Mouse (Mus musculus) heart, adult 2 months (tissue): Measurements from ENCODE around the gene Acsm4. TPM values are rescaled to one million over a fixed set of nuclear protein-coding genes. Genes with fewer than 3 reads are reported as not detected.
"Not testable (repeated sequence)": the region's sequence is repeated elsewhere in the genome, so short reads cannot be mapped to it uniquely, and the experiment has no call there.

Experiments
- DNase-seq, 2 experiments: peaks; one replicate each; pipeline ENCODE4 v3.0.0; 2021
- H3K27ac ChIP-seq: fragments of 200-600 bp; 2 replicates; pipeline ENCODE4 v1.8.1; 2022
- H3K27me3 ChIP-seq: fragments of 200-500 bp; 2 replicates; pipeline ENCODE4 v1.6.1; 2012; ENCODE audit warnings: mild to moderate bottlenecking, low read length, inconsistent platforms, mixed read lengths; ENCODE audit not compliant: control insufficient read depth, insufficient read depth
- H3K36me3 ChIP-seq: fragments of 200-500 bp; 2 replicates; pipeline ENCODE4 v1.6.1; 2012; ENCODE audit warnings: low read length, inconsistent platforms; ENCODE audit not compliant: control insufficient read depth, insufficient read depth
- H3K4me1 ChIP-seq: fragments of 200-500 bp; 2 replicates; pipeline ENCODE4 v1.6.1; 2011; ENCODE audit warnings: low read length; ENCODE audit not compliant: control insufficient read depth, insufficient read depth
- H3K4me3 ChIP-seq: fragments of 200-600 bp; 2 replicates; pipeline ENCODE4 v1.8.1; 2022
- H3K79me2 ChIP-seq: fragments of 200-500 bp; replicated peaks from 2 replicates; pipeline ENCODE4 v1.6.1; 2012; ENCODE audit warnings: mild to moderate bottlenecking, inconsistent platforms, low read length, moderate library complexity, mixed read lengths; ENCODE audit not compliant: control insufficient read depth, insufficient read depth
- H3K9ac ChIP-seq: fragments of 200-500 bp; 2 replicates; pipeline ENCODE4 v1.6.1; 2012; ENCODE audit warnings: low read depth, mild to moderate bottlenecking, control low read depth, inconsistent platforms, low read length, mixed read lengths
- CTCF ChIP-seq: fragments of 200-600 bp; IDR thresholded peaks from 2 replicates; pipeline ENCODE4 v1.8.1; 2022; ENCODE audit warnings: antibody characterized with exemption, mild to moderate bottlenecking, moderate library complexity
- EP300 ChIP-seq: fragments of 200-500 bp; IDR thresholded peaks from 2 replicates; pipeline ENCODE4 v1.6.1; 2011; ENCODE audit warnings: low read depth, low read length, control low read depth; ENCODE audit not compliant: insufficient read depth
- POLR2A ChIP-seq: fragments of 200-500 bp; IDR thresholded peaks from 2 replicates; pipeline ENCODE4 v1.6.1; 2011; ENCODE audit warnings: mild to moderate bottlenecking, low read depth, low read length, control low read depth; ENCODE audit not compliant: insufficient read depth
- WGBS: fragments of 180-500 bp; shearing (Covaris S2); methylation state at CpG from one replicate; pipeline ENCODE4 v1.1.7; 2018; 5-methylcytosine and 5-hydroxymethylcytosine counted together
- intact Hi-C: fragments of 180-260 bp; cut with DNase I; formaldehyde crosslinking; loops from one replicate; pipeline ENCODE4 v1.15.1; 2025
- polyA plus RNA-seq: library from polyadenylated mRNA; depleted of rRNA; stranded (reverse); fragments of >200 nt; gene quantifications from 2 replicates; pipeline ENCODE4 v1.2.3, GENCODE M21; 2012
- total RNA-seq, 2 experiments: library from RNA; stranded (reverse); gene quantifications; 2 replicates each; pipeline ENCODE4 v1.2.3; 2021

Gene Acsm4
- total and polyA plus RNA-seq, 3 experiments, result not detected

DNA sequence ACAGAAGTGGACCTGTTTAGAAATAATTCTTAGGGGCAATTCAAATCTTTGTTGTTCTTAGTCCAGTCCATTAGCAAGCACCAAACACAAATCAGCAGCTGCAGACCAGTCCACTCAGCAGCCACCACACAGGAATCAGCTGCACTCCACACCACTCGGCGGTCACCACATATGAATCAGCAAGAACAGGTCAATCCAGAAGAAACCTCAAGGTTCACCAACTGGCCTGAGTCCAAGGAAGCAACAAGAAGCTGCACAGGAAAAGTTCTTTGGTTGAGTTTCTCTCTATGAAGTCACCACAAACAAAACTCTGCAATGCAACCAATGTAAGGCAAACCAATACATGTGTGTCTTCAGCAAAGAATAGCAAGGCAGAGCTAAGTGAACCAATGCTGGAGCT lies 37.8 kb downstream of the Acsm4 start:
- 71% methylated on average over 2 of the region's 2 CpGs for WGBS
- Histone ChIP-seq H3K4me3 (no peak overlapping the region), H3K4me1 (no peaks in the 10 kb centered on the region), H3K79me2 (no peaks in the 10 kb centered on the region), H3K9ac (no peak overlapping the region), H3K27me3 (no peaks in the 10 kb centered on the region), H3K36me3 (no peaks in the 10 kb centered on the region), H3K27ac (no peak overlapping the region)
- intact Hi-C loops, result no loop called here
- TF ChIP-seq EP300 (no peak), POLR2A (no peak), CTCF (no peak)
- DNase-seq, result no peak

DNA sequence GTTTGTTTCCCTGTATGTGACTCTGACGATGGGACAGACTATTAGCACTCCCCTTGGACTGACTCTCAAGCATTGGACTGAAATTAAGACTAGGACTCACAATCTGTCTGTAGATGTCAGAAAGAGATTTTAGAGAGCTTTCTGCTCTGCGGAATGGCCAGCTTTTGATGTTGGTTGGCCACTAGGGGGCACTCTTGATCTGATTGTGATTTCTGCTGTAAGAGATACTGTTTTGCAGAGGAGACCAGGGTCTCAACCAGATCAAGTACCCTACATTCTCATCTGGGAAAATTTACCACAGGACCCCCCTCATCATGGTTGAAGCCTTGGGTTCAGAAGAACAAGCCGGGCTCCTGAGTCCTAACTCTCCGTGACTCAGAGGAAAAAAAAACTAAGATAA lies 41.4 kb downstream of the Acsm4 start:
- TF ChIP-seq CTCF, result peak; percentile 34
- H3K4me1 ChIP-seq, H3K27ac ChIP-seq, H3K27me3 ChIP-seq, H3K9ac ChIP-seq, H3K36me3 ChIP-seq, H3K4me3 ChIP-seq, H3K79me2 ChIP-seq, intact Hi-C loops, DNase-seq: not testable (repeated sequence)
- 81% methylated on average over 4 of the region's 4 CpGs for WGBS

DNA sequence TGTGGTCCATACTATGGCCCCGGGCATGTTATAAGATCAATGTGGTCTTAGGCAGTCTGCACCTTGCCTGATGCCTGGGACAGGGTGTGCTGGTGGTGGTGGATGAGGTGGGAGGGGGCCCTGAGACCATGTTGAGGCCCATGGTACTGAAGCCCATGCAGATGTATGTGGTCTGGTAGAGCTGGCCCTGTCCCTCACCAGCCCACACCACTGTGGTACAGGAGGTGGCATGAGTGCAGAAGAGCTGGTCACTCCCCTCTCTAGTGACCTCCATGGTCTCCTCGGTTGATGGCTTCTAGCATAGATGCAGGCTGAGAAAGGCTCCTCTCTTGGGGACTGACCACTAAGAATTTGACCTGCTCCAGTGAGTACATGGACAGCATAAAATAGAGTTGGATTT lies 49.1 kb downstream of the Acsm4 start:
- Histone ChIP-seq H3K36me3 (no peaks in the 10 kb centered on the region), H3K9ac (no peak overlapping the region), H3K27ac (no peak overlapping the region), H3K4me3 (no peak overlapping the region), H3K79me2 (no peaks in the 10 kb centered on the region), H3K4me1 (no peaks in the 10 kb centered on the region), H3K27me3 (no peaks in the 10 kb centered on the region)
- DNase-seq, result no peak
- 82% methylated on average over 2 of the region's 2 CpGs for WGBS
- intact Hi-C loops, result no loop called here
- TF ChIP-seq CTCF, result no peak
- no peak for TF ChIP-seq POLR2A
- TF ChIP-seq EP300, result no peak

DNA sequence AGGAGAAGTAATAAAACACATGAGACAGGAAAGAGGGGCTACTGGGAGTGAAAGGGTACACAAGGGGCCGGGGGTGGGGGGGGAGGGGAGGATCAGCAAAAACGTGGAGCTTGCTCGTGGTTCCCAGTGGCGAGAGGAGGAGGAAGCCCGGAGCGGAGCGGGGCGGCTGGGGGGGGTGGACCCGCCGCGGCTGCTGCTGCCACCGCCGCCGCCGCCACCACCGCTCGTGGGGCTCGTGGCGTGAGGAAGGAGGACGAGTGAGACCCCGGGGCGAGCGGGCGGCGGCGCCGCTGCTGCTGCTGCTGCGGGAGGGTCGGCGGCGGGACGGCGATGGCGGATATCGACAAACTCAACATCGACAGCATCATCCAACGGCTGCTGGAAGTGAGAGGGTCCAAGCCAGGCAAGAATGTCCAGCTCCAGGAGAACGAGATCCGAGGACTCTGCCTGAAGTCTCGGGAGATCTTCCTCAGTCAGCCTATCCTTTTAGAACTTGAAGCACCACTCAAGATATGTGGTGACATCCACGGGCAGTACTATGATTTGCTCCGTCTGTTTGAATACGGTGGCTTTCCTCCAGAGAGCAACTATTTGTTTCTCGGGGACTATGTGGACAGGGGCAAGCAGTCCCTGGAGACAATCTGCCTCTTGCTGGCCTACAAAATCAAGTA lies 50.1 kb downstream of the Acsm4 start:
- intact Hi-C loops, H3K4me1 ChIP-seq, H3K4me3 ChIP-seq, H3K36me3 ChIP-seq, H3K79me2 ChIP-seq, H3K27ac ChIP-seq, H3K9ac ChIP-seq, H3K27me3 ChIP-seq: not testable (repeated sequence)
- WGBS, result 1% methylated on average over 29 of the region's 44 CpGs
- peak; percentile 11 to 20 for DNase-seq

DNA sequence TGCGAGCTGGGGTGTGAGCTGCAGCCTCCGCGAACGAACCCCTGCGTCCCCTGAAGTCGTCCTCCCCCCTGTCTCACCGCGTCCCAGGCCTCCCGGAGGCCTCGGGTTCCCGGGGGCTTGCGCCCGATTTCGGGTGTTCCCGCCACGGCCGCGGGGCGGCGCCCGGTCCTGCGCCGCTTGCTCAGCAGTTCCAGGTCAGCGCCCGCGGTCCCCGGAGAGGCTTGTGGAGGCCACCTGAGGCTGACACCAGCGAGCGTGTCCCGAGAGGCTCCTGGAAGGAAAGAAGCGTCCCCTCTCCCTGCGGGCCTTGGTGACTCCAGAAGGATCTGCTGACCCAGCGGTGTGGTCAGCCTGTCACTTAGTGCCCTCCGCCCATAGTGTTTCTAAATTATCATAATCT lies 54.5 kb downstream of the Acsm4 start:
- no peak overlapping the region for H3K4me3 ChIP-seq
- H3K9ac ChIP-seq, result no peak overlapping the region
- H3K27me3 ChIP-seq, result no peaks in the 10 kb centered on the region
- 8% methylated on average over 34 of the region's 34 CpGs for WGBS
- intact Hi-C loops, result no loop called here
- TF ChIP-seq CTCF, result no peak
- TF ChIP-seq POLR2A, result no peak
- no peak for TF ChIP-seq EP300
- H3K27ac ChIP-seq, result no peak overlapping the region
- no peaks in the 10 kb centered on the region for H3K36me3 ChIP-seq
- no peak for DNase-seq
- no peaks in the 10 kb centered on the region for H3K4me1 ChIP-seq
- H3K79me2 ChIP-seq, result no peaks in the 10 kb centered on the region

DNA sequence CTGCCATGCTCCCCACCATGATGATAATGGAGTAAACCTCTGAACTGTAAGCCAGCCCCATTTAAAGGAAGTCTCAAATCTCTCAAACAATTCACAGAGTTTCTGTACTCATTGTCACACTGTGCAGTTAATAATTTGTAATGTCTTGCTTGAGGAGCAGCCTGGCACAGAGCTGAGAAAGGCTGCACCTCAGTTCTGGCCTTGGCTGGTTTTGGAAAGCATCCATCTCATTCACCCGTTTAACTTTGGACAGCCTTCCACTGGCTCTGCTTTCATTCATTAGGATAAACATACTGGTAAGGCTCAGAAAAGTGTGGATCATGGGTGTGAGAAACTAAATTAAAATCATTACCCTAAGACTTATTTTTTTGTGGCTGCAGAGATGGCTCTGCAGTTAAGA lies 56.0 kb downstream of the Acsm4 start:
- TF ChIP-seq EP300 (no peak), POLR2A (no peak), CTCF (no peak)
- Histone ChIP-seq H3K27me3 (no peaks in the 10 kb centered on the region), H3K79me2 (no peaks in the 10 kb centered on the region), H3K4me3 (no peak overlapping the region), H3K4me1 (no peaks in the 10 kb centered on the region), H3K9ac (no peak overlapping the region), H3K27ac (no peak overlapping the region), H3K36me3 (no peaks in the 10 kb centered on the region)
- no peak for DNase-seq
- intact Hi-C loops, result no loop called here
- 41% methylated on average over 1 of the region's 1 CpGs for WGBS

DNA sequence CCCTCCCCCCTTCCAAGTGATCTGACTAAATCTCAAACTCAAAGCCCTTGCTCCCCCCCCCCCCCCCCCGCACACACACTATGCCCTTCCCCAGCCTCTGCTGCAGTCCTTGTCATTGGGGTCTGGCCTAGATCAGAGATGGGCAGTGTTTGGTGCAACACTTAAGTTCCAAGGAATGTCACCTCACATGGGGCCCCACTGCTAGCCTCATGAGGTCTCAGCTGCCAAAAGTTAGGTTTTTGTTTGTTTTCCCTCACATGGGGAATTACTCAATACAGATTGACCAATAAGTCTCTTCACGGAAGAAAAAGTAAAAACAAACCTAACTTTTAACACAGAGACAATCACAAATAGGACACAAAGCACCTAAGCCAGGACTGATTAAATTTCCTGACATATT lies 58.9 kb downstream of the Acsm4 start:
- Histone ChIP-seq H3K27ac (no peak overlapping the region), H3K36me3 (no peaks in the 10 kb centered on the region), H3K27me3 (no peaks in the 10 kb centered on the region), H3K9ac (no peak overlapping the region), H3K79me2 (no peaks in the 10 kb centered on the region), H3K4me1 (no peaks in the 10 kb centered on the region), H3K4me3 (no peak overlapping the region)
- DNase-seq, result no peak
- TF ChIP-seq EP300 (no peak), CTCF (no peak), POLR2A (no peak)
- intact Hi-C loops, result no loop called here
- 69% methylated on average over 1 of the region's 2 CpGs for WGBS
